Mouse (Mus musculus) neural tube, embryonic 15.5 days (tissue): Measurements from ENCODE around the gene Myh10. TPM values are rescaled to one million over a fixed set of nuclear protein-coding genes. Genes with fewer than 3 reads are reported as not detected.

ENCODE experiments used
- ATAC-seq: fragments of 200-750 bp; cut with Nextera tagmentation; 2 replicates; pipeline ENCODE4 v1.8.0; 2017; ENCODE audit warnings: mild to moderate bottlenecking, moderate TSS enrichment, moderate library complexity; ENCODE audit not compliant: low FRiP score
- H3K27ac ChIP-seq: fragments of 300-500 bp; sonication (generic); replicated peaks from 2 replicates; pipeline ENCODE4 v1.5.1; 2015; ENCODE audit warnings: mild to moderate bottlenecking, inconsistent platforms
- H3K27me3 ChIP-seq: fragments of 300-500 bp; sonication (generic); replicated peaks from 2 replicates; pipeline ENCODE4 v1.6.1; 2015; ENCODE audit warnings: inconsistent platforms
- H3K36me3 ChIP-seq: fragments of 300-500 bp; sonication (generic); 2 replicates; pipeline ENCODE4 v1.6.1; 2015; ENCODE audit warnings: inconsistent platforms
- H3K4me1 ChIP-seq: fragments of 300-500 bp; sonication (generic); 2 replicates; pipeline ENCODE4 v1.6.1; 2015; ENCODE audit warnings: inconsistent platforms
- H3K4me2 ChIP-seq: fragments of 300-500 bp; sonication (generic); 2 replicates; pipeline ENCODE4 v1.6.1; 2015; ENCODE audit warnings: inconsistent platforms, mild to moderate bottlenecking, moderate library complexity
- H3K4me3 ChIP-seq: fragments of 300-500 bp; sonication (generic); replicated peaks from 2 replicates; pipeline ENCODE4 v1.5.1; 2015; ENCODE audit warnings: mild to moderate bottlenecking, inconsistent platforms
- H3K9ac ChIP-seq: fragments of 300-500 bp; sonication (generic); replicated peaks from 2 replicates; pipeline ENCODE4 v1.6.1; 2015; ENCODE audit warnings: mild to moderate bottlenecking, inconsistent platforms
- H3K9me3 ChIP-seq: fragments of 300-500 bp; sonication (generic); replicated peaks from 2 replicates; pipeline ENCODE4 v1.6.1; 2016; ENCODE audit warnings: inconsistent platforms
- WGBS: fragments of 180-500 bp; shearing (Covaris S2); methylation state at CpG from one replicate; pipeline ENCODE4 v1.1.7; 2015; ENCODE audit warnings: mixed read lengths; 5-methylcytosine and 5-hydroxymethylcytosine counted together
- polyA plus RNA-seq: library from polyadenylated mRNA; unstranded; fragments of >200 nt; fragmentation: Nextera tagmentation; extraction: Ambion mirVana; gene quantifications from 2 replicates; pipeline ENCODE4 v1.2.1, GENCODE M21; 2015

The Myh10 gene
- polyA plus RNA-seq, 1 experiment from 2014 or later, result 84.8 TPM

GRCm38 (mm10) chr11:68853611-68854401 is 162.4 kb downstream of the Myh10 start:
- WGBS, result 49% methylated on average over 14 of the region's 14 CpGs
- peak overlapping the region; percentile 85 for H3K27ac ChIP-seq
- H3K4me3 ChIP-seq, result peak overlapping the region; percentile 99
- H3K27me3 ChIP-seq, result peaks cover 6% of the 10 kb centered on the region; the same call in 1 of the 2 replicates
- H3K9me3 ChIP-seq, result no peaks in the 10 kb centered on the region
- no peak for ATAC-seq
- peaks cover 39% of the 10 kb centered on the region for H3K4me1 ChIP-seq
- peak overlapping the region; percentile 75 for H3K4me2 ChIP-seq
- peak overlapping the region; percentile 52 for H3K9ac ChIP-seq
- no peaks in the 10 kb centered on the region for H3K36me3 ChIP-seq

DNA sequence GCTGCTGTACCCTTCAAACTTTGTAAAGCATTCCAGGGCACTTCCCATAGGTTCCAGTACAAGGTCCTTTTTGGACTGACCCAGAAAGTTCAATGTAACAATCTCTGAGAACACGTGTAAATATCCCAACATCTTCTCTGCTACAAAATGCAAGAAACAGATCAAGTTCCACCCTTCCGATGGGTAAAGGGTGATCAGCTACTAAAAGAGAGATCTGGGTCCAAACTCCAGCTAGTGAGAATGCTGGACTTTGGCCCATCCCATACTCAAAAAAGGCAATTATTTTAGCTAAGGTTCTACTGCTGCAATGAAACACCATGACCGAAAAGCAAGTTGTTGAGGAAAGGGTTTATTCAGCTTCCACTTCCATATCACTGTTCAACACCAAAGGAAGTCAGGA is 163.3 kb downstream of the Myh10 start:
- Histone ChIP-seq H3K4me2 (no peak overlapping the region), H3K4me3 (no peak overlapping the region), H3K27ac (no peak overlapping the region), H3K27me3 (peaks cover 6% of the 10 kb centered on the region; the same call in 1 of the 2 replicates), H3K36me3 (no peaks in the 10 kb centered on the region), H3K9me3 (no peaks in the 10 kb centered on the region), H3K9ac (no peak overlapping the region), H3K4me1 (peaks cover 37% of the 10 kb centered on the region)
- no peak for ATAC-seq
- 87% methylated on average over 3 of the region's 3 CpGs for WGBS

DNA sequence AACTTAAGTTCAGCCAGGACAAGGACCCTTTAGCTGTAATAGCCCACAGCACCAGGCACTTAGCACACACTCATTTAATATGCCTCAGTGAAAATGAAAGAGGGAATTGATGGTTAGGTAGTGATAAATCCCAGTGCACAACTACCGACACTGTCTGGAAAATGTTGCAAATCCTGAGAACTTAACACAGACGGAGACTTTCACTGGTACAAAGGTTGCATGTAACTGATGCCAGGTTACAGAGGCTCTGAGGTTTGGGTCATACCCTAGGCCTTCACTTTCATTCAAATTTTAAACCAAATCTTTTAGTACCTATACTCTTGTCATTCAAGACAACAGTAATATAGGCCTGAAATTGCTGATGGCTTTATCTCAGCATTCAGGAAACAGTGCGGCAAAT is 166.0 kb downstream of the Myh10 start:
- Histone ChIP-seq H3K4me2 (no peak overlapping the region), H3K36me3 (no peaks in the 10 kb centered on the region), H3K9ac (no peak overlapping the region), H3K9me3 (no peaks in the 10 kb centered on the region), H3K27ac (no peak overlapping the region), H3K4me3 (no peak overlapping the region), H3K27me3 (peaks cover 6% of the 10 kb centered on the region; the same call in 1 of the 2 replicates), H3K4me1 (peaks cover 12% of the 10 kb centered on the region)
- no peak for ATAC-seq
- 84% methylated on average over 3 of the region's 3 CpGs for WGBS

DNA sequence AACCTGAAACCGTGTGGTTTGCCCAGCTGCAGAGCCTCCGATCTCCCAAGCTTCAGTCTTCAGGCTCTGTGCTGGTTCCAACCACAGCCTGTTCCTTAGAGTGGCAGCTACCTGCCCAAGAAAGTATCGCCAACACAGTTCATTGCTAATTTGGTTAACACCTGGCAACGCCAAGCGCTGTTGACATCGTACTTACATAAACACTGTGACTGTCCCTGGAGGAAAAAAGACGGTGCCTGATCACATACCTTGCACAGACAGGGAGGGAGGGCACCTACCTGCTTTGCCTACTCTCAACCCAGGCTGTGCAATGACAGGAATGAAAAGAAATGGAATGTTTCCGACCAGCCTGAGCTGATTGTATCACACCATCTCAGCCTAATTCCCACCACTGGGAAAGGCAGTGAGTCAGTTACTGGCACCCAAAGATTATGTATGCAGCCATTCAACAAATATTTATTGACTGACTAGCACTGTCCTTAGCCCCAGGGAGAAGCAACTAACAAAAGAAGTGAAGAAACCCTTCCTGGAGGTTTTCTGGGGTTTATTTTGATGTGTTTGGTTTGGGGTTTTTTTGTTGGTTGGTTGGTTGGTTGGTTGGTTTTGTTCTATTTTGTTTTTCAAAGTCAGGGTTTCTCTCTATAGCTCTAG is 168.7 kb downstream of the Myh10 start:
- WGBS, result 87% methylated on average over 8 of the region's 8 CpGs
- no peak for ATAC-seq
- no peaks in the 10 kb centered on the region for H3K9me3 ChIP-seq
- no peak overlapping the region for H3K4me3 ChIP-seq
- H3K27me3 ChIP-seq, result 0 out of 2 replicates have a peak, but pooled peaks cover 2% of the 10 kb centered on the region
- no peaks in the 10 kb centered on the region for H3K4me1 ChIP-seq
- H3K36me3 ChIP-seq, result no peaks in the 10 kb centered on the region
- no peak overlapping the region for H3K9ac ChIP-seq
- H3K27ac ChIP-seq, result no peak overlapping the region
- H3K4me2 ChIP-seq, result no peak overlapping the region

GRCm38 (mm10) chr11:68862260-68862659 is 170.9 kb downstream of the Myh10 start:
- 86% methylated on average over 2 of the region's 2 CpGs for WGBS
- no peaks in the 10 kb centered on the region for H3K9me3 ChIP-seq

DNA sequence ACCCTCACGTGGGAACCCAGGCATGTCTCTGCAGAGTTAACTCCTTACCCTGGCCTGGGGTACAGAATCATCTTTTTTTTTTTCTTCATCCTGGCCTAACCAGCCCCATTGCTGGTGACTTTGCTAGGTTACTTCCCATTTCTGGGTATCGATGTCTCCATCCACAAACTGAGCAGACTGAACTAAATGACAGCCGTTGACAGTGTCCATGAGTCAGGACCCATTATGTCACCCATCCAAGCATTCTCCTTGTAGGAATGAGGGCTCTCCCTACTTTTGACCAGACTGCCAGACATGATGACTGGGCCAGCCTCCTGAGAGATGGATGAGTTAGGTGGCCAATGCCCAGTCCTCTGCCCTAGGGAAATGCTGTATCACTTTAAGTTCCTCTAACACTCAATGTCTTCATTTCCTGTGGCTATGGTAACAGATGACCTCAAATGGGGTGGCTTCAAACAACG is 172.3 kb downstream of the Myh10 start:
- Histone ChIP-seq H3K4me2 (no peak overlapping the region), H3K36me3 (no peaks in the 10 kb centered on the region), H3K9ac (no peak overlapping the region), H3K9me3 (no peaks in the 10 kb centered on the region), H3K4me3 (no peak overlapping the region), H3K27me3 (no peaks in the 10 kb centered on the region), H3K4me1 (no peaks in the 10 kb centered on the region), H3K27ac (no peak overlapping the region)
- WGBS, result 83% methylated on average over 4 of the region's 4 CpGs
- ATAC-seq, result no peak

More at GRCm38 (mm10) chr11:68862260-68862659, 170.9 kb downstream of the Myh10 start:
- no peak for ATAC-seq
- no peak overlapping the region for H3K4me2 ChIP-seq
- H3K4me3 ChIP-seq, result no peak overlapping the region
- no peak overlapping the region for H3K27ac ChIP-seq
- no peak overlapping the region for H3K9ac ChIP-seq
- no peaks in the 10 kb centered on the region for H3K27me3 ChIP-seq
- no peaks in the 10 kb centered on the region for H3K4me1 ChIP-seq
- no peaks in the 10 kb centered on the region for H3K36me3 ChIP-seq

DNA sequence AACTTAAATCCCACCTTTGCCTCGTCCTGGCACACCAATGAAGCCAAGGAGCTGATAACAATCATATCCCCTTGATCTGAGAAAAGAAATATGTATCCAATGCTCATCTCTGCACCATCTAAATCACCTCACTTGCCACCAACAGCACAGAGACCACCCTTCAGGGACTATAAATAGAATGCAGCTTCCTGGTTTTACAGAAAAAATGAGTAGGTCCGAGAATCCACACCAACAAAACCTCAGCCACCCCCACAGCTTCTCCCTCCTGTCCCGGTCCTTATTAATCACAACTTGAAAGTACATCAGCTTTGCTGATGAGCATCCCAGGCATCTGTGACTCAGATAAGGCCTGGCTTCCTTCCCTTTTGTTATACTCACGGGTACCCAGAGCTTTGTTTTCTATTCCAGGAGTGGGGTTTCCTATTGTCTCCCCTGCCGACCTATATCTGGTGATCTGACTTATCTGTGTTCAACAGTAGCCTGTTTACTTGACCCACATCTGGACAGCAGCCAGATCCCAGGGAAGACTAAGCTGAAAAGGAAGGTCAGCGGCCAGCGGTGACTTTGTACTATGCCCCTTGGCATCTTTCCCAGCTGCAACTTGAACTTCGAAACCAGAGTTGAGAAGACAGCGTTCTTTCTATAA is 173.3 kb downstream of the Myh10 start:
- H3K27me3 ChIP-seq, result no peaks in the 10 kb centered on the region
- no peak overlapping the region for H3K4me3 ChIP-seq
- no peak overlapping the region for H3K9ac ChIP-seq
- ATAC-seq, result no peak
- WGBS, result 61% methylated on average over 9 of the region's 9 CpGs
- H3K27ac ChIP-seq, result no peak overlapping the region
- H3K36me3 ChIP-seq, result no peaks in the 10 kb centered on the region
- no peaks in the 10 kb centered on the region for H3K9me3 ChIP-seq
- H3K4me1 ChIP-seq, result no peaks in the 10 kb centered on the region
- H3K4me2 ChIP-seq, result no peak overlapping the region

Other genes starting within 250 kb of the Myh10 start
- 1.9 and 3.0 TPM in 2 replicates for gene Pik3r6, start 188.5 kb upstream of the Myh10 start, polyA plus RNA-seq
- gene Mfsd6l, start 135.4 kb upstream of the Myh10 start, polyA plus RNA-seq, result 0.23 TPM in 1 of 2 replicates, not detected in the other
- gene Ccdc42, start 104.5 kb upstream of the Myh10 start, polyA plus RNA-seq, result 0.20 TPM in 1 of 2 replicates, not detected in the other
- gene Ndel1, start 180.3 kb downstream of the Myh10 start, polyA plus RNA-seq, result 111 and 115 TPM in 2 replicates
- not detected in 2 replicates for gene Rnf222, start 197.0 kb downstream of the Myh10 start, polyA plus RNA-seq
- gene Rpl26, start 210.0 kb downstream of the Myh10 start, polyA plus RNA-seq, result 597 and 626 TPM in 2 replicates
- gene Odf4, start 235.5 kb downstream of the Myh10 start, polyA plus RNA-seq, result 0.64 and 1.3 TPM in 2 replicates